Mouse (Mus musculus) neural tube, embryonic 14.5 days (tissue): ENCODE data around the gene Blzf1. TPM values are rescaled to one million over a fixed set of nuclear protein-coding genes. Genes with fewer than 3 reads are reported as not detected.

Source experiments
- polyA plus RNA-seq: library from polyadenylated mRNA; unstranded; fragments of >200 nt; fragmentation: Nextera tagmentation; extraction: Ambion mirVana; gene quantifications from 2 replicates; pipeline ENCODE4 v1.2.1, GENCODE M21; 2014

The Blzf1 gene
- polyA plus RNA-seq, 1 experiment from 2014 or later: 32.1 TPM

Other genes with a start within 250 kb of the Blzf1 start
- 0.14 and 0.16 TPM in 2 replicates for gene Sell, start 245.5 kb downstream of the Blzf1 start, polyA plus RNA-seq
- gene Selp, start 192.2 kb downstream of the Blzf1 start, polyA plus RNA-seq: not detected in 2 replicates
- gene F5, start 155.7 kb downstream of the Blzf1 start, polyA plus RNA-seq: 0.15 and 0.32 TPM in 2 replicates
- gene Slc19a2, start 58.4 kb downstream of the Blzf1 start, polyA plus RNA-seq: 7.3 and 8.7 TPM in 2 replicates
- 23.9 and 24.7 TPM in 2 replicates for gene Ccdc181, start 31.9 kb downstream of the Blzf1 start, polyA plus RNA-seq
- gene Nme7, start 3.4 kb downstream of the Blzf1 start, polyA plus RNA-seq: 25.6 and 25.8 TPM in 2 replicates
- 266 and 271 TPM in 2 replicates for gene Atp1b1, start 150.9 kb upstream of the Blzf1 start, polyA plus RNA-seq